Mouse (Mus musculus) spleen, adult 2 months (tissue): ENCODE measurements at regions not wholly inside any gene's neighbourhood (a gene's known extent, or its start where the extent isn't known, plus 50 kb on each side); places are given as distances from the start of the nearest gene placed in this dataset.

Experiments used
- DNase-seq, 2 experiments: peaks; one replicate each; pipeline versions ENCODE4 v3.0.0 to v3.0.0-alpha.2; 2012 to 2021; ENCODE audit warnings: low spot score in 2 of 2, low read depth in 1 of 2
- H3K27ac ChIP-seq: fragments of 200-500 bp; 2 replicates; pipeline ENCODE4 v1.5.1; 2012; ENCODE audit warnings: low read length, inconsistent platforms; ENCODE audit not compliant: insufficient read depth
- H3K27me3 ChIP-seq: fragments of 200-500 bp; 2 replicates; pipeline ENCODE4 v1.6.1; 2012; ENCODE audit warnings: mild to moderate bottlenecking, moderate library complexity, low read length, inconsistent platforms; ENCODE audit not compliant: control insufficient read depth, insufficient read depth
- H3K36me3 ChIP-seq: fragments of 200-500 bp; 2 replicates; pipeline ENCODE4 v1.6.1; 2012; ENCODE audit warnings: mild to moderate bottlenecking, low read length, inconsistent platforms; ENCODE audit not compliant: control insufficient read depth, insufficient read depth
- H3K4me1 ChIP-seq: fragments of 200-500 bp; 2 replicates; pipeline ENCODE4 v1.6.1; 2011; ENCODE audit warnings: inconsistent platforms; ENCODE audit not compliant: control insufficient read depth, insufficient read depth, insufficient read length
- H3K4me3 ChIP-seq: fragments of 200-500 bp; 2 replicates; pipeline ENCODE4 v1.5.1; 2011; ENCODE audit warnings: mild to moderate bottlenecking, inconsistent platforms; ENCODE audit not compliant: insufficient read depth, insufficient read length; ENCODE audit errors: extremely low read depth
- CTCF ChIP-seq: fragments of 200-500 bp; IDR thresholded peaks from 2 replicates; pipeline ENCODE4 v1.5.1; 2011; ENCODE audit warnings: mild to moderate bottlenecking, inconsistent platforms; ENCODE audit not compliant: insufficient read depth, insufficient read length, insufficient replicate concordance; ENCODE audit errors: extremely low read depth
- POLR2A ChIP-seq: fragments of 200-500 bp; IDR thresholded peaks from 2 replicates; pipeline ENCODE4 v1.6.1; 2011; ENCODE audit warnings: low read depth, low read length, inconsistent platforms
- WGBS: fragments of 180-500 bp; shearing (Covaris S2); methylation state at CpG from one replicate; pipeline ENCODE4 v1.1.7; 2018; 5-methylcytosine and 5-hydroxymethylcytosine counted together

DNA sequence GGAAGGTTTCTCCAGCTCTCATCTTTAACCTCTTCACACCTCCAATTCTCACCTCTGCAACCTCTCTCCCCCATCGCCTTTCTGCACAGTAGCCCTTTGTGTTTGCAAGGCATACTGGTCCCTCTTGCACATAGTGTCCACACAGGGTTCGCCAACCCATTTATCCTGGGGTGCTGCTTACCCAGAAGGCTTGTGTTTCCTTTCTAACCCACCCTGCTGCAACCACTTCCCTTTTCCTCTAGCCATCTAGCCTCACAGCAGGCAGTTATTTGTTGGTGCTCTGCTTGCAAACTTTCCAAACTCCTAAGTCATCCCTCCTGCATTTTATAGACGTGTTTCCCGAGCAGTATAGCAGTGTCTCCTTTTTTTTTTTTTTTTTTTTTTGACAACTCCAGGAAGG lies 74.7 kb upstream of the Syt6 start:
- 11% methylated on average over 4 of the region's 4 CpGs for WGBS

DNA sequence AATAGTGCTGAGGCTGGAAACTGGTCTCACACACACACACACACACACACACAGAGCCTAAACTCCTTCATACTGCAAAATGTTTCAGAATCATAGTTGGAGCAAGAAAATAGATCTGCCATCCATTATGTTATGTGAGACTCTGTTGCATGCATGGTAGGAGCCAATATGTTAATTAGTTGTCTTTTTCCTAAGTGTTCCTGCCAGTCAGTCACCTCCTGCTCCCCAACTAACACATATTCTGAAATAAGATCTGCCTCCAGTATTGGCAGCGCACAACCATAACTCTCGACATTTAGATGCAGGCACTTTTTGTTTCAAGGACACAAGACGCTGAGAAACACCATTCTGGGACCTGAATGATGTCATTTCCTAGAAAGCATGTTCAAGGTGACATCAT lies 70.9 kb upstream of the Syt6 start:
- Histone ChIP-seq H3K4me1 (peaks cover 12% of the 10 kb centered on the region; the same call in 1 of the 2 replicates), H3K27me3 (no peaks in the 10 kb centered on the region), H3K36me3 (no peaks in the 10 kb centered on the region), H3K4me3 (no peak overlapping the region), H3K27ac (no peak overlapping the region)
- WGBS, result 84% methylated on average over 3 of the region's 3 CpGs
- no peak for DNase-seq
- TF ChIP-seq CTCF (no peak), POLR2A (no peak)

More for the DNA sequence above, 74.7 kb upstream of the Syt6 start:
- H3K4me3 ChIP-seq, result no peak overlapping the region
- H3K4me1 ChIP-seq, result peaks cover 12% of the 10 kb centered on the region; the same call in 1 of the 2 replicates
- DNase-seq, result no peak
- H3K27ac ChIP-seq, result no peak overlapping the region
- no peaks in the 10 kb centered on the region for H3K36me3 ChIP-seq
- no peak for TF ChIP-seq CTCF
- no peak for TF ChIP-seq POLR2A
- no peaks in the 10 kb centered on the region for H3K27me3 ChIP-seq

DNA sequence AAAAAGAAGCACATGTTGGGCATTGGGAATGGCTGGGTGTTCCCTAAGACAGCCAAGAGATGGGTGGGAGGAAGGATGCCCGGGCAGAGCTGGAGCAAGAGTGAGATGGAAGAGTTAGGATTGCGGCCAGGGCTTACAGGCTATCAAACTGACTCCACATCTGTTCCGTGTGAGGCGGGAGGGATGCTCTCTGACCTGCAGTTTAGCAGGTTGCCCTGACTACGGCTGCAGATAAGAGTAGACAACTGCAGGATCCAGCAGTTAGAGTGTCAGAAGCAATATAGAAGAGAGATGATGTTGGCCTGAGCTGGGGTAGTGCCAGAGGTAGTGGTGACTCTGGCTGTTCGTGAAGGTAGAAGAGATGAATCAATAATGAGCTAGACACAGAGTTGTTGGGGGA lies 61.6 kb upstream of the Syt6 start:
- H3K27ac ChIP-seq, result no peak overlapping the region
- H3K27me3 ChIP-seq, result no peaks in the 10 kb centered on the region
- DNase-seq, result no peak
- no peaks in the 10 kb centered on the region for H3K36me3 ChIP-seq
- TF ChIP-seq POLR2A (no peak), CTCF (no peak)
- WGBS, result 89% methylated on average over 6 of the region's 6 CpGs
- H3K4me3 ChIP-seq, result no peak overlapping the region
- H3K4me1 ChIP-seq, result no peaks in the 10 kb centered on the region

DNA sequence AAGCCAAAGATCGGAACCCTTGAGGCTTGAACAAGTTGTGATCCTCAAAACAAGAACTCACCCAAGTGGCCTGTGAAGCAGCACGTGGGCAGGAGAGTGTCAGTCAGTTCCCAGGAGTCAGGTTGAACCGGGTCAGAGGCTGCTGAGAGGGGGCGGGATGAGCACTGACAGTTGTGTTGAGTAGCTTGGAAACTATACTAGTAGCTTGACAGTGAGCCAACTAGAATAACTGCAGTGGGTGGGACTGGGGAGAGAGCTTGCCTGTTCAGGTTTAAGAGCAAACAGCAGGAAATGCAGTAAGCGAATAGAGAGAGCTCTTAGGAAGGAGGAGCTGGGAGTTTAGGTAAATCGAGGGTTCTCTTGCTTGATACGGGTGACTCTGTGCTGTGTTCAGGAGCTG lies 61.0 kb upstream of the Syt6 start:
- Histone ChIP-seq H3K4me3 (no peak overlapping the region), H3K4me1 (no peaks in the 10 kb centered on the region), H3K36me3 (no peaks in the 10 kb centered on the region), H3K27me3 (no peaks in the 10 kb centered on the region), H3K27ac (no peak overlapping the region)
- WGBS, result 75% methylated on average over 7 of the region's 7 CpGs
- DNase-seq, result no peak
- TF ChIP-seq CTCF, result no peak
- TF ChIP-seq POLR2A, result no peak

- Histone ChIP-seq H3K4me1 (no peaks in the 10 kb centered on the region), H3K4me3 (no peak overlapping the region), H3K36me3 (no peaks in the 10 kb centered on the region), H3K27ac (no peak overlapping the region), H3K27me3 (no peaks in the 10 kb centered on the region)
- no peak for DNase-seq
- TF ChIP-seq CTCF, result no peak
- TF ChIP-seq POLR2A, result no peak
- 54% methylated on average over 5 of the region's 5 CpGs for WGBS
These were observed 59.1 kb upstream of the Syt6 start for GRCm38 (mm10) chr3:103515946-103516345.

DNA sequence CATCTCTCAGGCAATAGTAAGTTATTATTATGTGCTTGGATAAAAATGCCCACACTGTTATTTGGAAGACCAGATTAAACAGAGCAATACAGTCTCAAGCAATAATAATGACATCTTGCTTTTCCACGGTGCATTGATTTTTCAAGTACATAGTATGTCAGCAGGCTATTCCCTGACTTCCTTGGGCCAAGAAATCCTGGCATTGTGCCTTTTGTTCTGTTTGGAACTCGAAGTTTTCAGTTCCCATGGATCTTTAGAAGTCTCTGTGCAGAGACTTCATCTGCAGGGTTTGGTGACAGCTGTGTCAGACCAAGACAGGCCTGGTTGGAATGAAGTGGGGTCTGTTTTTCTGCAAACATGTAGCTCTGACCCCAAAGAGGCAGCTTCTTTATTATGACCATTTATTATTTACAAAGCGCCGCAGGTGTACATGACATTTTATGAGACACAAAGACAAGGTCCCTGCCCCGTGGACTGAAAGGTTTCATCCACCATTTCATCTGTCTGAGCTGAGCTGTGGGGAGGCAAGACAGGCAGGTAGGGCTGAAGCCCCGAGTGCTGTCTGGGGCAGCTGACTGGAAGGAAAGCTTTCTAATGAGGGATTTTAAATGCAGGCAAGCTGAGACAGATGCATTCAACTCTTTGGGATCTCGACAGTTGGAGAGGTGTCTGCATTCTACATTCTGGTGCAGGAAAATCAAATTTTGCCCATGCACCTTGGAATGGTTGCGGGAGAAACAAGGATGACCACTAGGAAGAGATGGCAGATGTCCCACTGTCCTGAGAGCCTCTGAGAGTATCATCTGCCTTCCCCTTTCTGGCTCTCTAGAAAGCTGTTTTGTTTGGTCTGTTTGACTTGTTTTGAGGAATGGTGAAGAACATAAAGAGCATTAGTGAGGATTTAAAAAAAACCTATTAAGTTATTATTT lies 57.4 kb upstream of the Syt6 start:
- H3K27me3 ChIP-seq, result no peaks in the 10 kb centered on the region
- H3K4me3 ChIP-seq, result no peak overlapping the region
- TF ChIP-seq CTCF (no peak), POLR2A (no peak)
- DNase-seq, result no peak
- WGBS, result 82% methylated on average over 8 of the region's 8 CpGs
- no peaks in the 10 kb centered on the region for H3K4me1 ChIP-seq
- no peaks in the 10 kb centered on the region for H3K36me3 ChIP-seq
- no peak overlapping the region for H3K27ac ChIP-seq

- Histone ChIP-seq H3K4me3 (no peak overlapping the region), H3K36me3 (no peaks in the 10 kb centered on the region), H3K4me1 (no peaks in the 10 kb centered on the region), H3K27ac (no peak overlapping the region), H3K27me3 (no peaks in the 10 kb centered on the region)
- WGBS, result 74% methylated on average over 2 of the region's 2 CpGs
- TF ChIP-seq POLR2A (no peak), CTCF (no peak)
- DNase-seq, result no peak
These were observed 56.4 kb upstream of the Syt6 start for GRCm38 (mm10) chr3:103518624-103519023.
